Mouse (Mus musculus) megakaryocyte, embryonic 14.5 days (primary cell): ENCODE measurements around the gene Tmpo. TPM values are rescaled to one million over a fixed set of nuclear protein-coding genes. Genes with fewer than 3 reads are reported as not detected.

Experiments used
- H3K27me3 ChIP-seq: replicated peaks from 2 replicates; pipeline ENCODE3; 2012; ENCODE audit warnings: inconsistent platforms
- H3K36me3 ChIP-seq: replicated peaks from 2 replicates; pipeline ENCODE3; 2012; ENCODE audit warnings: low read length, inconsistent platforms, mixed read lengths
- H3K4me1 ChIP-seq: 2 replicates; pipeline ENCODE4 v1.6.1; 2012; ENCODE audit warnings: inconsistent platforms
- H3K4me3 ChIP-seq: replicated peaks from 2 replicates; pipeline ENCODE3; 2012; ENCODE audit warnings: moderate library complexity, mild to moderate bottlenecking, inconsistent platforms
- H3K9me3 ChIP-seq: 2 replicates; pipeline ENCODE4 v1.6.1; 2012; ENCODE audit warnings: inconsistent platforms
- FLI1 ChIP-seq: IDR thresholded peaks from 2 replicates; pipeline ENCODE4 v1.6.1; 2012; ENCODE audit warnings: low read length, inconsistent platforms, mixed read lengths
- GATA1 ChIP-seq: IDR thresholded peaks from 3 replicates; pipeline ENCODE4 v1.6.1; 2012; ENCODE audit warnings: mixed read lengths, low read length, inconsistent platforms, borderline replicate concordance
- polyA plus RNA-seq: library from polyadenylated mRNA; stranded (reverse); fragments of >175 nt; gene quantifications from 2 replicates; pipeline ENCODE4 v1.2.3, GENCODE M21; 2012; ENCODE audit warnings: low replicate concordance; ENCODE audit not compliant: insufficient read depth

The Tmpo gene
- 25.4 and 51.4 TPM in 2 replicates for polyA plus RNA-seq

DNA sequence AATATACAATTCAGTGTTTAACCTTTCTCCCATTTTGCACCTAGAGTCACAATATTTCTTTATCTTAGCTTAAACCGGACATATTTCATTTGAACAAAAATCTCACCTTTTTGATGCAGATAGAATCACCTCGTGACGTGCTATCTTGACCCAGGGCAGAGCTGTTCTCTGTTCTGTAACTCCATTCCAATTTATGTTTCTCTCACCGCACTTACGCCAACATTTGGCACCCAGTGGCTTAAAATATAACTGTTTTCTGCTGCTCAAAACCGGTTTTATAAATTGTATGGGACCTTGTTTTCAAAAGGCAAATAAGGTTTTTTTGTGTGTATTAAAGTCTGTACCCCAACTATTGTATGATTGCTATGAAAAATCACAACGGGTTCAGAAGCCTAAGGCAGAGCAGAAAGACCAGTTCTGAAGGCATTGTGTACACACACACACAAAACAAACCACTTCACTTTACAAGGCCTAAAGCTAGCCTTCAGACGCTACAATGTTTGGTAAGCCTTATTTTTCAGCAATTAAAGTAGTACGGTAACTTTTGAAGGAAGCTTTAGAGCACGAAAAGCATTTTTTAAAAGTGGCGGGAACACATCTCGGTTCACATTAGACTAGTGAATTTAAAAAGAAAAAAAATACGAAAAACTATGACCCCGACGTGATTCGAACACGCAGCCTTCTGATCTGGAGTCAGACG, at the start of gene Tmpo:
Tmpo (minus strand) TSS at position 555 of the 700 bp plus-strand sequence.
- TF ChIP-seq GATA1, result no peak
- no peak for TF ChIP-seq FLI1
- H3K9me3 ChIP-seq, result no peaks in the 10 kb centered on the region
- H3K27me3 ChIP-seq, result no peaks in the 10 kb centered on the region
- H3K4me1 ChIP-seq, result peaks cover 45% of the 10 kb centered on the region
- H3K36me3 ChIP-seq, result no peaks in the 10 kb centered on the region
- peak within 1 kb of the TSS; percentile 98 for H3K4me3 ChIP-seq

DNA sequence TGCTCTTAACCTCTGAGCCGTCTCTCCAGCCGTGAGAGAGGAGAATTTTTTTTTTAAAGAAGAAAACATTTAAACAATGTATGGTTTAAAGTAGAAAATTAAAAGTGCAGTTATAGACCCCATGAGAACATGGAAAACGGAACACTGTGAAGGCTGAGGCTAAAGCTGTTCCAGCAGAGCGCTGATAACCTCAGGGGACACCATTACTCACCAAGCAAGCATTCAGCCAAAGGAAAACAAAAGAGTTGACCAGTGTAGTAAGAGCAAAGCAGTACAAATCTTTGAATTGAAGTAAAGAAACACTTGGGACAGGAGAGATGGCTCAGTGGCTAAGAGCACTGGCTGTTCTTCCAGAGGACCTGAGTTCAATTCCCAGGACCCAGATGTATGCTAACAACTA, 49.3 kb upstream of the Tmpo start:
- Histone ChIP-seq H3K36me3 (no peaks in the 10 kb centered on the region), H3K27me3 (no peaks in the 10 kb centered on the region), H3K4me3 (no peak overlapping the region), H3K9me3 (no peaks in the 10 kb centered on the region), H3K4me1 (peaks cover 4% of the 10 kb centered on the region; the same call in 1 of the 2 replicates)
- TF ChIP-seq GATA1 (no peak), FLI1 (no peak)

DNA sequence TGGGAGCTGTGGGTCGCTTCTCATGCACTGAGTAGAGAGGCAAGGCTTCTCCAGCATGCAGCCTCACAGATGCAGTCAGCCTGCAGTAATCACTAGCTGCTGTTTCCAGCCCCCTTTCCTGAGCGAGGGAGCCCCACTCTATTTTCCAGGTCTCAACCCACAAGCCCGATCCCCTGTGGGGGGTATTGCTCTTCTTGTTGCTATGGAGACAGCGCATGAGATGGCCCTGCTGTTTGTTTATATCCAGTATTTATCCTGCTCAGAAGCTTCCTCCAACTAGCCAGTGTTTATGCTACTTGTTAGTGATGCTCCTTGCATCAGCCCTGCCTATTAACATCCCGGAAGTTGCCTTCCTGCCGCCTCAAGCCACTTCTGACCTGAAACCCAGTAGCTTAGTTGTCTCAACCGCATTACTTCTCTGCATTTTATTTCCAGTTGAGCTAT, 48.4 kb upstream of the Tmpo start:
- TF ChIP-seq GATA1, result no peak
- no peak for TF ChIP-seq FLI1
- Histone ChIP-seq H3K4me3 (no peak overlapping the region), H3K36me3 (no peaks in the 10 kb centered on the region), H3K4me1 (peaks cover 4% of the 10 kb centered on the region; the same call in 1 of the 2 replicates), H3K27me3 (no peaks in the 10 kb centered on the region), H3K9me3 (no peaks in the 10 kb centered on the region)

DNA sequence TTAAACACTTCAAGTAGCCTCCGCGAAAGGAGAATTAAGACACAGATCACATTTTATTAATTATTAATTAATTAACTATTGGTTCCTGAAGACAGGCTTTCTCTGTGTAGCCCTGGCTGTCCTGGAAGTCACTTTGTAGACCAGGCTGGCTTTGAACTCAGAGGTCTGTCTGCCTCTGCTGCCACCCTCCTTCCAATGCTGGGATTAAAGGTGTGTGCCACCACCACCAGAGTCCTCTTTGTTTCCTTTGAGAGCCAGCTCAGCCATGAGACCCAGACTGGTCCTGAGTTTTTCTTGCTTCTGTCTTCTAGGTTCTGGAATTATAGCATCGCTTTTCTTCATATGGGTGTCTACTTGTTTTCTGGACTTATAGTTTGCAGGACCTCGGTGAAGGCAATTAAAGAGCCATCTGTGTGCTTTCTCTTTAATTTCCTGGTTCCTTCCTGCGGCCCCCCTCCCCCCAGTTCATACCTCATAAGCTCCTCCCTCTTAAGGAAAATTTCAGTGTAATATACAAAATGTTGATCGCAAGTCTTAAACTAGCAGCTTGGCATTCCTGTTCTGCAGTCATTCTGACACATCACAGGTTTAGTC, 47.9 kb upstream of the Tmpo start:
- Histone ChIP-seq H3K4me1 (peaks cover 4% of the 10 kb centered on the region; the same call in 1 of the 2 replicates), H3K9me3 (no peaks in the 10 kb centered on the region), H3K27me3 (no peaks in the 10 kb centered on the region), H3K4me3 (no peak overlapping the region), H3K36me3 (no peaks in the 10 kb centered on the region)
- no peak for TF ChIP-seq FLI1
- TF ChIP-seq GATA1, result no peak

- Histone ChIP-seq H3K36me3 (no peaks in the 10 kb centered on the region), H3K4me1 (peaks cover 4% of the 10 kb centered on the region; the same call in 1 of the 2 replicates), H3K27me3 (no peaks in the 10 kb centered on the region), H3K9me3 (no peaks in the 10 kb centered on the region), H3K4me3 (no peak overlapping the region)
- TF ChIP-seq FLI1, result no peak
- TF ChIP-seq GATA1, result no peak
These were observed 45.9 kb upstream of the Tmpo start for GRCm38 (mm10) chr10:91227034-91227433.

DNA sequence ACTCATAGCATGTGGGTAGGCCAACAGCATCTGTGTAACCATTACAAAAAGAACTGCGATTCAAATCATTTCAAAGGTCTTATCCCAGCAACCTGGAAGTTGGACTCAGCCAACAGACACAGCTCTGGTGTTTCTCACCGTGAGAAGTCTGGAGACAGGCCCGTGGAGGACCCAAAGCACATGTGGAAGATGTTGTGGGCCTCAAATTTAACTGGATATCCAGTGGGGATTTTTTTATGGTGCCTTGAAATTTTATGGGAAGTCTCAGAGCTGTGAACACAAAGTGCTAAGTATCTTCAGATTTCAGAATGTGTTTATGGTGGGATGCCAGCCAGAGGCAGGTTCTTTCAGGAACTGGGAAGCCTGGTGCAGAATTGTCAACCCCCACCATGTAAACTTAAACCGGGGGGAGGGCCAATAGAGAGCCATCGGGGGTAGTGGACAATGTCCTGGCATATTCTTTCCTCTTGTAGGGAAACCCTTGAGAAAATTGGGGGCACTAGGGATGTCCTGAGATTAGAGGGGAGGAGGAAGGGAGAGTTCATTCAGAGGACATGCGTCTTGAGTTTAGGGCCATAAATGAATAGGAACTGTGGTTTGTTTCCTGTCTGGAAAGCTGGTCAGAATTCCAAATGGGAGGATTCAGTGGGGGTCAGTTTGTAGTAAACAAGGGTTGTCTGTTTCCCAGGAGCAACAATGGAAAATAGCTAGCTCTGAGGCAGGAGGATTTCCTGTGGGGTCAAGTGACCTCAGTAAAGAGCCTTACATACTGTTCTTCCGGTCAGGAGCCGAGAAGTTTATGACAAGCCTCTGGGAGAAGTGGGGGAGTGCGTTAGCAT, 41.5 kb upstream of the Tmpo start:
- Histone ChIP-seq H3K36me3 (no peaks in the 10 kb centered on the region), H3K4me1 (no peaks in the 10 kb centered on the region), H3K4me3 (no peak overlapping the region), H3K27me3 (no peaks in the 10 kb centered on the region), H3K9me3 (no peaks in the 10 kb centered on the region)
- no peak for TF ChIP-seq GATA1
- TF ChIP-seq FLI1, result no peak

- Histone ChIP-seq H3K27me3 (peaks cover 2% of the 10 kb centered on the region), H3K4me3 (no peak overlapping the region), H3K9me3 (no peaks in the 10 kb centered on the region), H3K4me1 (peaks cover 4% of the 10 kb centered on the region; the same call in 1 of the 2 replicates), H3K36me3 (no peaks in the 10 kb centered on the region)
- no peak for TF ChIP-seq GATA1
- no peak for TF ChIP-seq FLI1
These were observed 28.0 kb upstream of the Tmpo start for GRCm38 (mm10) chr10:91208899-91209667.

DNA sequence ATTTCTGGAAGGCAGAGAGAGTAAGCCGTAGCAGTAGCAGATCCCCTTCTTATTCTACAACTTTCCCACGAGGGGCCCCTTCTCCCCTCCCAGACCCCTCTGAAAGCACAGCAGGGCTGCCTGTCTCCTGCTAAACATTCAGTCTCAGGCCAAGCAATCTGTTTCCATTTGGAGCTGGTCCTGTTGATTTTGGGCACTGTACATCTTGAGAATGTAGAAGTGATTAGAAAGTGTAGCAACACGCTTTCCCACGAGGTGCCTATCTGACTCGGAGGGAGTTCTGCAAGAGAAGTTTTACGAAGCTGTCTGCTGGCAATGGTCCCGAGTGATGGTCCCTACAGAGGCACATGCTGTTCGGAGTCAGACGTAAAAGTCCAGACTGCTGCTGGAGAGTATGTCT, 27.3 kb upstream of the Tmpo start:
- TF ChIP-seq FLI1, result no peak
- TF ChIP-seq GATA1, result no peak
- H3K4me3 ChIP-seq, result no peak overlapping the region
- H3K36me3 ChIP-seq, result no peaks in the 10 kb centered on the region
- no peaks in the 10 kb centered on the region for H3K9me3 ChIP-seq
- peaks cover 4% of the 10 kb centered on the region; the same call in 1 of the 2 replicates for H3K4me1 ChIP-seq
- peaks cover 2% of the 10 kb centered on the region for H3K27me3 ChIP-seq

GRCm38 (mm10) chr10:91207275-91207674, 26.2 kb upstream of the Tmpo start:
- Histone ChIP-seq H3K9me3 (no peaks in the 10 kb centered on the region), H3K4me3 (no peak overlapping the region), H3K36me3 (no peaks in the 10 kb centered on the region), H3K27me3 (no peaks in the 10 kb centered on the region), H3K4me1 (peaks cover 4% of the 10 kb centered on the region; the same call in 1 of the 2 replicates)
- TF ChIP-seq FLI1, result no peak
- no peak for TF ChIP-seq GATA1
